In genomic region chr2:30469796-30470142, GRCm38 (mm10) we compare ENCODE assay signal across 8 mouse cellular contexts. TPM values are rescaled to one million over a fixed set of nuclear protein-coding genes. Genes with fewer than 3 reads are reported as not detected.
DNase-seq lines count a peak whose midpoint lies in the region; ATAC-seq and TF ChIP-seq lines count a peak whose summit lies in the region.

No protein-coding gene starts in this region.

- peak; percentile 80 for DNase-seq in ES-E14 (ENCODE audit: low read depth, low spot score)
- peak; percentile 96 for DNase-seq in forebrain, postnatal 0 days
- peak; percentile 92 for DNase-seq in hindbrain, embryonic 14.5 days (ENCODE audit: low spot score)
- DNase-seq in layer of hippocampus, postnatal 36 days, result peak; percentile 78 to 85
- peak; percentile 91 for DNase-seq in lung, postnatal 10 days
- peak; percentile 71 for DNase-seq in ovary, postnatal 36 days (ENCODE audit: low spot score)
- peak; percentile 85 for DNase-seq in thymus, postnatal 4 days

- H3K4me2 ChIP-seq in forebrain, postnatal 0 days (ENCODE audit: low read depth), result peak overlapping the region; percentile 91
- H3K4me2 ChIP-seq in hindbrain, embryonic 14.5 days (replicated peaks), result peak overlapping the region; percentile 98

- H3K27ac ChIP-seq in ES-E14 (ENCODE audit: insufficient read depth, low read depth, low read length, poor library complexity, severe bottlenecking), result no peak overlapping the region
- H3K27ac ChIP-seq in brown adipose tissue, adult 24 weeks (replicated peaks; ENCODE audit: low read depth, low read length), result peak overlapping the region; percentile 97
- H3K27ac ChIP-seq in forebrain, postnatal 0 days (ENCODE audit: low read depth, low read length), result peak overlapping the region; percentile 77
- peak overlapping the region; percentile 81 for H3K27ac ChIP-seq in hindbrain, embryonic 14.5 days

- in situ Hi-C loops in ES-E14 (cut with MboI; ENCODE audit: low sequenced_read_pairs in 2 of 2, unreplicated experiment in 2 of 2), result loop anchor here (25.0 kb wide), 1 partner anchor 318 kb away; no protein-coding TSS in a partner anchor

- H3K9me3 ChIP-seq in ES-E14 (ENCODE audit: control insufficient read depth, insufficient read depth, low read depth, low read length), result no peaks in the 10 kb centered on the region
- H3K9me3 ChIP-seq in forebrain, postnatal 0 days (ENCODE audit: low read length), result no peaks in the 10 kb centered on the region
- H3K9me3 ChIP-seq in hindbrain, embryonic 14.5 days (ENCODE audit: control insufficient read depth, low read length), result no peaks in the 10 kb centered on the region

- ATAC-seq in forebrain, postnatal 0 days, result peak; percentile 68
- peak; percentile 28 for ATAC-seq in hindbrain, embryonic 14.5 days (ENCODE audit: low FRiP score)

- H3K36me3 ChIP-seq in ES-E14 (ENCODE audit: control insufficient read depth, insufficient read depth, low read length, poor library complexity, severe bottlenecking), result no peaks in the 10 kb centered on the region; the same call in 1 of the 2 replicates
- no peaks in the 10 kb centered on the region for H3K36me3 ChIP-seq in forebrain, postnatal 0 days (ENCODE audit: insufficient read depth)
- no peaks in the 10 kb centered on the region for H3K36me3 ChIP-seq in hindbrain, embryonic 14.5 days (replicated peaks; ENCODE audit: control insufficient read depth, insufficient read depth)

- peak overlapping the region; percentile 71 for H3K9ac ChIP-seq in ES-E14 (ENCODE audit: insufficient read depth, low read depth, low read length, poor library complexity, severe bottlenecking)
- peak overlapping the region; percentile 67 for H3K9ac ChIP-seq in forebrain, postnatal 0 days
- peak overlapping the region; percentile 68 for H3K9ac ChIP-seq in hindbrain, embryonic 14.5 days

- 3% methylated on average over 19 of the region's 19 CpGs for WGBS in forebrain, postnatal 0 days
- 0% methylated on average over 19 of the region's 19 CpGs for WGBS in hindbrain, embryonic 14.5 days

- peak overlapping the region; percentile 67 to 70 for H3K4me3 ChIP-seq in ES-E14 (ENCODE audit: insufficient read depth in 1 of 2, low read depth in 1 of 2, low read length in 2 of 2, poor library complexity in 1 of 2, severe bottlenecking in 1 of 2)
- H3K4me3 ChIP-seq in brown adipose tissue, adult 24 weeks (ENCODE audit: insufficient read depth, low read depth, low read length), result peak overlapping the region; percentile 61
- H3K4me3 ChIP-seq in forebrain, postnatal 0 days (ENCODE audit: low read depth, low read length), result peak overlapping the region; percentile 49
- peak overlapping the region; percentile 89 for H3K4me3 ChIP-seq in hindbrain, embryonic 14.5 days (replicated peaks; ENCODE audit: low read length)

- no peaks in the 10 kb centered on the region for H3K27me3 ChIP-seq in forebrain, postnatal 0 days (ENCODE audit: insufficient read depth, low read length)
- H3K27me3 ChIP-seq in hindbrain, embryonic 14.5 days (ENCODE audit: control insufficient read depth, insufficient read depth, low read length), result no peaks in the 10 kb centered on the region

- H3K4me1 ChIP-seq in ES-E14 (ENCODE audit: control insufficient read depth in 2 of 2, insufficient read depth in 2 of 2, low read length in 2 of 2, poor library complexity in 1 of 2), result peaks cover 0 to 7% of the 10 kb centered on the region in 2 experiments; a peak in 2 of 4 replicates
- H3K4me1 ChIP-seq in brown adipose tissue, adult 24 weeks (ENCODE audit: control insufficient read depth, insufficient read depth, insufficient read length, low read length), result peaks cover 4% of the 10 kb centered on the region
- H3K4me1 ChIP-seq in forebrain, postnatal 0 days (ENCODE audit: insufficient read depth), result peaks cover 19% of the 10 kb centered on the region
- peaks cover 20% of the 10 kb centered on the region for H3K4me1 ChIP-seq in hindbrain, embryonic 14.5 days (replicated peaks; ENCODE audit: control insufficient read depth, insufficient read depth, low read length)

- peak; percentile 92 for TF ChIP-seq CTCF in forebrain, postnatal 0 days (IDR thresholded peaks at IDR 0.05; ENCODE audit: low read depth)

TF ChIP-seq in ES-E14, 5 proteins besides CTCF, POLR2A, EP300 and RAD21:
- TF ChIP-seq ZNF384 (IDR thresholded peaks at IDR 0.05; ENCODE audit: low read depth, low read length) (no peak), HCFC1 (IDR thresholded peaks at IDR 0.05; ENCODE audit: borderline replicate concordance, insufficient read depth, low read length) (no peak; the same call in 1 of the 2 replicates), ZC3H11A (IDR thresholded peaks at IDR 0.05; ENCODE audit: borderline replicate concordance, low read depth, low read length) (no peak), MAFK (IDR thresholded peaks at IDR 0.05; ENCODE audit: insufficient read depth, low read depth, low read length) (no peak), CHD2 (IDR thresholded peaks at IDR 0.05; ENCODE audit: low read depth, low read length) (no peak)

RNA-seq across cellular contexts. Expression of gene Ier5l, which starts 4.2 kb away (rescaled TPM):
- total RNA-seq in ES-E14 (2012; rRNA removed), result 13.3 and 17.7 TPM in 2 replicates
- 2.5 and 3.5 TPM in 2 replicates for polyA plus RNA-seq in brown adipose tissue, adult 24 weeks (2012; ENCODE audit: insufficient read depth, insufficient read length, missing spikeins)
- total RNA-seq in forebrain, postnatal 0 days (2014; rRNA removed), result 17.7 and 19.9 TPM in 2 replicates
- polyA plus RNA-seq in forebrain, postnatal 0 days (2015; fragmentation: Nextera tagmentation; extraction: Ambion mirVana), result 4.0 and 6.2 TPM in 2 replicates
- 2.4 and 2.7 TPM in 2 replicates for polyA plus RNA-seq in hindbrain, embryonic 14.5 days (2014; fragmentation: Nextera tagmentation; extraction: Ambion mirVana)
- 10 to 100 TPM; 10.4 to 12.7 TPM for total RNA-seq in layer of hippocampus, postnatal 36 days (2021)

RNA-seq across cellular contexts. Expression of gene Ptpa, which starts 53.9 kb away (rescaled TPM):
- 97.9 and 103 TPM in 2 replicates for total RNA-seq in ES-E14 (2012; rRNA removed)
- polyA plus RNA-seq in brown adipose tissue, adult 24 weeks (2012; ENCODE audit: insufficient read depth, insufficient read length, missing spikeins), result 83.8 and 94.3 TPM in 2 replicates
- total RNA-seq in forebrain, postnatal 0 days (2014; rRNA removed), result 129 and 132 TPM in 2 replicates
- polyA plus RNA-seq in forebrain, postnatal 0 days (2015; fragmentation: Nextera tagmentation; extraction: Ambion mirVana), result 143 and 148 TPM in 2 replicates
- polyA plus RNA-seq in hindbrain, embryonic 14.5 days (2014; fragmentation: Nextera tagmentation; extraction: Ambion mirVana), result 71.7 and 79.8 TPM in 2 replicates
- total RNA-seq in layer of hippocampus, postnatal 36 days (2021), result 100 to 1,000 TPM; 166 to 168 TPM

RNA-seq across cellular contexts. Expression of gene Crat, which starts 54.2 kb away (rescaled TPM):
- 5.3 and 5.8 TPM in 2 replicates for total RNA-seq in ES-E14 (2012; rRNA removed)
- polyA plus RNA-seq in brown adipose tissue, adult 24 weeks (2012; ENCODE audit: insufficient read depth, insufficient read length, missing spikeins), result 378 and 560 TPM in 2 replicates
- total RNA-seq in forebrain, postnatal 0 days (2014; rRNA removed), result 28.0 and 33.6 TPM in 2 replicates
- 20.7 and 24.0 TPM in 2 replicates for polyA plus RNA-seq in forebrain, postnatal 0 days (2015; fragmentation: Nextera tagmentation; extraction: Ambion mirVana)
- 30.3 and 32.0 TPM in 2 replicates for polyA plus RNA-seq in hindbrain, embryonic 14.5 days (2014; fragmentation: Nextera tagmentation; extraction: Ambion mirVana)
- 10 to 100 TPM; 42.5 to 46.1 TPM for total RNA-seq in layer of hippocampus, postnatal 36 days (2021)
